Mouse (Mus musculus) 3T3-L1 (cell line): ENCODE measurements around the gene Abr.

Experiments used
- DNase-seq: peaks from one replicate; pipeline ENCODE4 v3.0.0-alpha.2; 2015; ENCODE audit warnings: low read depth, low spot score

The Abr gene

DNA sequence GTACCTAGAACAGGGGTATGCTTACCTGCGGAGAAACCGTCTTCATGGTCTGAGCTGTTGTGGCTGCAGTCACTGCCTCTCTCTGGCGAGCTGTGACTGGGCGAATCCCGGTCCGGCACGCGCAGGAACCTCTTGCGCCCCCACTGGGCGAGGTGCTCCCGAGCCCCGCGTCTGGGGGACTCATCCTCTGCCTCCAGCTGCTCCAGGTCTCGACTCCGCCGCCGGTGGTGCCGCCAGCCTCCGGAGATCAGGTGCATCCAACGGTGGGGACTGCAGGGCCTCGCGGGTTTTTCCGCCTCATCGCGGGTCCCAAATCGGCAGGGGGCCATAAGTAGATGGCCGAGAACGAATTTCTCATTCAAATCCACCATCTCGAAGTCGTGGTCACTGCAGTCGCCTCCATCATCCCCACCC lies at the start of gene Abr:
Gene Abr, minus strand, starts transcription at position 163 of the 414 bp plus-strand sequence.
- DNase-seq = no peak

DNA sequence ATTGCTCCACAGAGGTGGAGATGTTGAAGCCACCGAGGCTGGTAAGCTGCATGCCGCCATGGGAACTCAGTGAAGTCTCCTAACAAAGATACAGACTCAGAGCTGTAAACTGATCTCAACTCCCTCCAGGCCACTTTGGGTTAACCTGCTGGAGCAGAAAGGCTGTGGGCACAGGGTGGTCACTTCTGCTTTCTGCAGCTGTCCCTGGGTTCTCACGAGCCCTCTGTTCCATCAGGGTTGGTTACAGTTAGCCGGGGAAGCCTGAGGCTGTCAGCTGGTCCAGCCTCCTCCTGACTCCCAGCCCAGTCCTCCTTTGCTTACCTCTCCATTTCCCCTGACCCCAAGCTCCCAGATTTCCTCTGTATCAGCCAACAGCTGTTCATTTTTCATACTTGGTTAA lies 45.7 kb upstream of the Abr start:
- DNase-seq = no peak

DNA sequence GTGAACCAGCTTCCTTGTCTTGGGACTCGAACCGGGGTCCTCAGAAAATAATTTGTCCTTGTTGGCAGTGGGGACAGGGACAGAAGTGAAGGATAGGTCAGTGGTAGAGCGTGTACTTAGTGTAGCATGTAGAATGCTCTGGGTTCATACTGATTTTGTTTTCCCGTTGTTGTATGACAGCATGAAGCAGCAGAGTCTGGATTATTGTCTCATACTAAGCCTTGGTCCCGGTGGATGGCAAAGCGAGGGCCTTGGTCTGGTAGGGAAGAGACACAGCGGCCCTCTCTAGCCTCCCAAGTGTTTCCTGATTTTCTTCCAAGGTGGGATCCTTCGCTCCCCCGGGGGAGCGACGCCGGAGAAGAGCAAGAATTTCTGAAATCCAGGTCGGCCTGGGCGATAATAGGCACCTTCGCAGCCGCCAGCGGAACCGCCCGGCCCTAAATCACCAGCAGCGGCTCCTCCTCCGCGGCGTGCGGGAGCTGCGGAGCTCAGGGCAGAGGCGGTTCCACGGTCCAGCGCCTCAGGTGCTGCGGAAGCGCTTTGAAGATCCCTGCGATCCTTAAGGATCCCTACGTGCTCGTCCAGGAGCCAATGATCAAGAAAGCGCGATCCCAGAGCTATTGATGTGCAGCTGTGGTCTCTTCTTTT lies 44.0 kb upstream of the Abr start:
- DNase-seq = no peak

DNA sequence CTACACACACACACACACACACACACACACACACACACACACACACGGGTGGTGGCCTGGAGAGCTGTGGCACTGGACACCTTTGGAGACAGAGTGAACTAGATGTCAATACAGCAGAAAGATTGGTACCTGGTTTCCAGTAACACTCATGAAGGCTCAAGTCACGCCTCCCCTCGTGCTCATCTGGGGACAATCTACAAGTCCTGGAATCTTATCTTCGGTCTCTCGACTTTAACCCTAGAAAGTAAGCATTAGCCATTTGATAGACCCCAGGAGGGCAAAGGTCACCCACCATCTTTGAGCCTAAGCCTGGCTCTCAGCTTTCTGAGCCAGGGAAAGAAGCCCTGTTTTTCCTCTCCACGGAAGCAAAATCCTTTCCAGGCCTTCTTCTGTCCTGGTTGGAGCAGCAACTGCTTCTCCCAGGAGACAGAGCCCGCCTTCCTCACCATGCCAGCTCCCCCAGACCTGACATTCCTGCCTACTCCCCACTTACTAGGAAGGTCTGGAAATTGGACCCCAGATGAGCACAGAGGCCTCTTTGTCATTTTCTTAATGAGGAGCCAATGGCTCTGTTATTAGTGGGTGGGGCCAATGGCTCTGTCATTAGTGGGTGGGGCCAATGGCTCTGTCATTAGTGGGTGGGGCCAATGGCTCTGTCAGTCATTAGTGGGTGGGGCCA lies 39.8 kb upstream of the Abr start:
- no peak for DNase-seq

DNA sequence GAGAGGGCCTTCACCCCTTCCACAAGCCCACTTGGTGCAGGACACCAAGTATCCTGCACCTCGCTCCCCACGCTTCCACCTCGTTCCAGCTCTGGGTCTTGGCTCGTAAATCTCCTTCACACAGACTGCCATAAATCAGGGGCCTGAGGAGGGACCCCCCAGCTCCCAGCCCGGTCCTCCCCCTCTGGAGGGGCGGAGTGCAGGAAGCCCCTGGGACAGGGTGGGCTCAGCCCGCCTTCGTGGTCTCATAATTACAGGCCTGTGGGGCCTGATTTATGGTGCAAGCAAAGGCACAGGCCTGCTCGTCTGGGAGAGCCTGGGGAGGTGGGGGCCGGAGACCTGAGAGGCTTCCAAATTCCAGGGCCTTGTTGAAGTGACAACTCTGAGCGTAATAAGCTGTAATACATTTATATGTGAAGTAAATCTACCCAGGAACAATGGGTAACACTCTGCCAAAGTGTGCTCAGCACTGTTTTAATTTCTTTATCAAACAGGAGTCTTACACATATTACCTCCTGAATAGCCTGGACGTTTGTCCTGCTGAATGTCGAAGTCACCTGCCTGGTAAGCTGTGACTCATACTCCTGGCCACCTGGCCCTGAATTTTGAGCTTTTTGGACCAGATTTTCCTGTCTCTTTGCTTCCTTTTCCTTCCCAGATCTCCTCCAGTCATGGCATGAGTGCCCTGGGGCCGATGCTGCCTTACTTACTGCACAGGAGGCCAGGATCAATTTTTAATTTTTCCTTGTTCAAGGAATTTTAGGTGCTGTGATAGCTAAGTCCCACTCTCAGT lies 37.2 kb upstream of the Abr start:
- no peak for DNase-seq

DNA sequence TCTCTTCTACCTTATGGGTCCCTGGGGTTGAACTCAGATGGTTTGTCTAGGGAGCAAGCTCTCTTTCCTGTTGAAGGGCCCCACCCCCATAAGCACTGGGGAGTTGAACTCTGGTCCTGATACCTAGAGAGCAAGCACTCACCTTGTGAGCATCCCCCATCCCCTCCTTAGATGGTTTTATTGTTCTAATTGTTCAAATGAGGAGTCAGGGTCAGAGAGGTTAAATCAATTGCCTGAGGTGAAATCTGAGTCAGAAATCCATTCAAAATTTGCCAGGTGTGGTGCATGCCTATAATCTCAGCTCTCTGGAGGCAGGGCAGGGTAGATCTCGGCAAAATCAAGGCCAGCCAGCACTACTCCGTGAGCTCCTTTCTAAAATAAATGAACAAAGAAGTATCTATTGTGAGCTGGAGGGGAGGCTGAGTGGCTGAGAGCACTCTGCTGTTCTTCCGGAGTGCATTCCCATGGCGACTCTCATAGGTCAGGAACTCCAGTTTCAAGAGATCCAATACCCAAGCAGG lies 35.4 kb upstream of the Abr start:
- no peak for DNase-seq

DNA sequence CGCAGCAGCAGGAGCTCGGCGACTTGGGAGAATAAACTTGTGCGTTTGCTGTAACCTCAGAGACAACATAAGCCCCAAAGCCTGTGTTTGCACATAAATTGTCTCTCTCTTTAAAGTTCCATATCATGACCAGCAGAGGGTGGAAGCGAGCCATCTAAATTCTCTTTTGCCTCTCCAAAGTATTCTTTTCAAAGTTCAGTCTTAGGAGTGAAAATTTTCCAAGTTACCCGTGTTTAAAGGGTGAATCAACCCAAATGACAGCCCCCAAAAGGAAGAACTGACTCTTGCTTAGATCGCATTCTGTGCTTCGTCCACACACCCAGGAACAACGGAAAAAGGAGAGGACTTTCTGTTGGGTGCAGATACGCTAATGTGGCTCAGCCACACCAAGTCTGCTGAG lies 33.0 kb upstream of the Abr start:
- peak; percentile 84 for DNase-seq

DNA sequence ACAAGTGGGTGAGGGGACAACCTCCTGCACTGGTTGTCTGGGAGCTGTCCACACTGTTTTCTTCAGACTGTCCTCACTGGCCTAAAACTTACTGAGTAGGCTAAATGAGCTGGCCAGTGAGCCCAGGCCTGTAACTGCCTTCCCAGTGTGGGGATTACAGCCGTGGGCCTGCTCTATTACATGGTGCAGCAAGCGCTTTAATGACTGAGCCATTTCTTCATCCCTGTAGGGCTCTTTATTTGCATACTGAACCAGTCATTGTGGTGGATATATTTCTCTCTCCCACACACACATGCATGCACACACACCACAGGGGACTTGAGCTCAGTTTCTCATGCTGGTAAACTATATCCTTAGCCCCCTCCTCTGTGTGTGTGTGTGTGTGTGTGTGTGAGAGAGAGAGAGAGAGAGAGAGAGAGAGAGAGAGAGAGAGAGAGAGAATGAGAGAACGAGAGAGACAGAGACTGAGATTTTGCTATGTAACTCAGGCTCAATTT lies 30.8 kb upstream of the Abr start:
- no peak for DNase-seq

DNA sequence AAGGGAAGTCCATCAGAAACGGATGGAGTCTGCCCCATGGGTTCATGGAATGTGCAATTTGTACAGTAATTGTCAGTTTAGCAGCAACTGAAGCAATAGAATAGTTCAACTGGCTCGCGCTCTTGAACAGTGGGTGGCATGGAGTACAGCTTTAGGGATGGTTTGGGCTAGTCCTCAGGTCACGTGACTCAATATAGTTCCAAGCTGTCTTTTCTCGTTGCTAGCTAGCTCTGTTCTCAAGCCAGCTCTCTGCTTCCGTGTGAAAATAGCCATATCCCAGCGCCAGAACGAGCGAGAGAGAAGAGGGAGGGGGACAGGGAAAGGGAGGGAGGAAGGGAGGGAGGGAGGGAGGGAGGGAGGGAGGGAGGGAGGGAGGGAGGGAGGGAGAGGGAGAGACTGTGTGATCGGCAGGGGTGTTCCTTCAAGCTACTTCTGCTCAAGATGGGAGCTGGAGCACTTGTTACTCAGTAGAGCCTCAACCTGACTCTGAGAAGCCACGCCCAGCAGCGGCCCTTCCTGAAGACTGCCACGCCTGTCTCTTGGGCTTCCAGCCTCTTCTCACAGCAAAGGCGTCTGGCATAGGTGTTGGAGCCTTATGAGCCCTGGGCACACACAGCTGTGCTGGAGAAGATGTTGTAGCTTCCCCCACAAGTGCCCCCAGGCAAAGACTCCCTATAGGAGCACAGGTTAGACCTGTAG lies 28.9 kb upstream of the Abr start:
- no peak for DNase-seq

DNA sequence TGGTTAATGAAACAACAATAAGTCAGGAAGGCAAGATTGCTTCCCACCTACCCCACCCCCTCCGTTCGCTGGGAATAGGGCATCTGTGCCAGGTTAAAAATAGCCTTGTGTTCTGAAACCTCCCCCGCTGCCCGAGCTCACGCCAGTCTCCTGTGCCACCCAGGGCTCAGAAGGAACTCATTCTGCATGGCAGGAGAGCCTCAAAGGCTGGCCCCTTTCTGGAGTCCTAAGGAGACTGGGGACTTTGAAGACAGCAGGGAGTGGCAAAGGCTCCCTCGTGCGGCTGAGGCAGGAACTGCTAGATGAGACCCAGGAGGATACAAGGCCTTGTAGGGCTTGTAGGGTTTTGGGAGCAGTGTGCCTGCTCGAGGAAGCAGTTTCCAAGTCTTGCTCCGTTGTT lies 25.4 kb upstream of the Abr start:
- DNase-seq = peak; percentile 92

DNA sequence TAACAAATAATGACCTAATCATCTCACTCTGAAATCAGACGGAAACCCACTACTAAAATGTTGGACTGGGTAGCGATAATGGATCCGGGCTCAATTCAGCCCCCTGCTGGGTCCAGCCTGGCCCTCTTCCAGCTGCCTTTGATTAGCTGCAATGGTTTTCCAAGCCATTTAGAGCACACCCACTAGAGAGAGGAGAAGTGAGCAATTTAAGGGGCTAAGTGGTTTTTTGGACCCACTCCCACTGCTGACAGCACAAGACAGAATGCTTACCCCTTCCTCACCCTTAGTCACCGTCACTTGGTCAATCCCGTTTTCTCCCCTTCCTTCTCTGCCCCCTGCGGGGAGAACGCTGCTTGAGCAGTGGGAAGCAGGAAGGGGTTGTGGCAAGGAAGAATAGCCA lies 24.9 kb upstream of the Abr start:
- DNase-seq = no peak

DNA sequence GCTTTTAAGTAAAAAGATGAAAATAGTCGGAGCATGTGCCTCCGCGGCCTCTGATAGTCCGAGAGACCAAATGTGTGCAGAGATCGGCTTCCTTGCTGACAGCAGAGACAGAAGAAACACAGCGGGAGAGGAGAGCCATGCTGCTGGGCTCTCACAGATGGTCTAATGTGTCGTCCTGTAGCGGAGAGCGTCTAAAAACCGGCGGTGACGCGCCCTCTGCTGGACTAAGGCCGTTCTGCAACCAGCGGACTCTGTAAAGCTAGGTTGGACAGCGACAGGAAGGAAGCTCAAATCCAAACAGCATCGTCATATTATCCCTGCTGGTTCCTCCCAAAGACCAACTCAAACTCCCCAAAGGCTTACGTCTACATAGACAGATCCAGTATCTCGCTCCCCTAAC lies 23.8 kb upstream of the Abr start:
- peak; percentile 92 for DNase-seq

DNA sequence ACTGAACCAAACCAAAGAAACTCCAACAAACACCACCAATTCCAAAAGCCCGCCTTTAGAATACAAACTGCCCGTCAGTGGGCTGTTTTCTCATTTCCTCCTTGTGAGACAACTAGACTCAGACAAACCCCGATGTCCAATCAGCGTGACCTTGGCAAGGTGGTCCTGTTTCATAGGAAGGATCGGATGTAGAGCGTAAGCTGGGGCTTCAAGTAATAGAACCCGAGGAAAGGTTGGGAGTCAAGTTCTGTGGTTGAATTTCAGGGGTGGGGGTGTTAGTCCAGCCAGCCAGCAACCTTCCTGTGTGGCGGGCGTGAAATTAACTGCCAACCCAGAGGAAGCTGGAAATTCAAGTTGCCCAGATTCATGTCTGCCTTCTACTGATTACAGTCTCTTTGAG lies 22.9 kb upstream of the Abr start:
- DNase-seq = no peak

DNA sequence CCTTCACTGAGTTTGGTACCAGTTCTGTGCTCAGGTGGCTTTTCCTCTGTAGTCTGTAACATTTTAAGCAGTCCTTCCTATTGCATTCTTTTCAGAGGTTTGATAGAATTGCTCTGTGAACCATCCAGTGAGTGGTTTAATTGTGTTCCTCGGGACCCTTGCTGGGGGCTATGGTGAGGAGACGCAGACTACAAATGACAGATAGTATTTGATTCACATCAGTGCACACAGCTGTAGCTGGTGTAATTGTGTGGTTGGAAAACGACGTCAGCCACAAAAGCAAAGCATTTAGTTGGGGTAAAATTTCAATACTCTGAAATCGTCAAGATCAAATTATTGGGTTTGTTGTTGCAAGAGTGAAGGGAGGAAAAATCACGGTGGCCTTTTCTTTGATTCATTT lies 22.1 kb upstream of the Abr start:
- no peak for DNase-seq

DNA sequence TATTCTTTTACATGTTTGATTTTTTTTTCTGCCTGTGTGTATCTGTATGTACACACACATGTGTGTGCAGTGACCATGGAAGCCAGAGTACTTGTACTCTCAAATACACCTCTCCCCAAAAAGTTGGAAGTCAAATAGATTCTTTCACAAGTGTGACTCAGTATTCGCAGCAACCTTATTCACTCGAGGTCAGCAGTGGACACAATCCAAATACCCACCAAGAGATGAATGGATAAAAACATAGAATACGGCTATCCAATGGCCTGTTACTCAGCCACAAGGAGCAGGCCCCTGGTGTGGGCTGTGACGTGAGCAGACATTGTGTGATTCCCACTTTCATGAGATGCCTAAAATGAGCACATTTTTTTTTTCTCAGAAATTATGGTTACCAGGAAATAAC lies 18.1 kb upstream of the Abr start:
- no peak for DNase-seq

DNA sequence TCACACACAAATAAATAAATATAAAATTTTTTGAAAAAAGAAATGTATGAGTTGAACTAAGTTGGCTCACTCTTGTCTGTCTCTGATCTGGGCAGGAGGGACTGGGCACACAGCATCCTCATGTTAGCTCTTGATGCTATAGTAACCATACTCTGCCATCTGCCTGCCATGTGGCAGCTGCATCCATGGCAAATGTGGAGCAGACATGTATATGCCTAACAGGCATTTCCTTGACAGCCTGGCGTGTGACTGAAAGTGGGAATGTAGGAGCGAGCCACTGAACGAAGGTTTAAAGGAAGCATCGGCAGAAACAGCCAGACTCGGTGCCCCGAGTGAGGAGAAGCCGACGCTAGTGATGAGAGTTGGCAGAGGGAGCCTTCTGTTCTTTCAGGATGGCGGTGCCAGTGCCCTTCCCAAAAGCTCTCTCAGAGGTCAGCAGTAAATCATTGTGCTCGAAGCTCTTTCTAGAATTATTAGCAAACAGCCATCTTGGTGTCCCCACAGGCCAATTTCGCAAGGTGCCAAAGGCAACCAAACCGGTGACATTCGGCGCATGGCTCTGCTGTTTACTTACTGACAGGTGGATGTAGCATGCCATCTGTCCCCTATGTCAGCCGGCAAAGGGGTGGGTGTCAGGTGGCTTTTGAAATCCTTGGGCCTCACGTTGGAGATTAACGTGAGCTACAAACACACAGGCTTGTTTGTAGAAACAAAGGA lies 17.3 kb upstream of the Abr start:
- no peak for DNase-seq

DNA sequence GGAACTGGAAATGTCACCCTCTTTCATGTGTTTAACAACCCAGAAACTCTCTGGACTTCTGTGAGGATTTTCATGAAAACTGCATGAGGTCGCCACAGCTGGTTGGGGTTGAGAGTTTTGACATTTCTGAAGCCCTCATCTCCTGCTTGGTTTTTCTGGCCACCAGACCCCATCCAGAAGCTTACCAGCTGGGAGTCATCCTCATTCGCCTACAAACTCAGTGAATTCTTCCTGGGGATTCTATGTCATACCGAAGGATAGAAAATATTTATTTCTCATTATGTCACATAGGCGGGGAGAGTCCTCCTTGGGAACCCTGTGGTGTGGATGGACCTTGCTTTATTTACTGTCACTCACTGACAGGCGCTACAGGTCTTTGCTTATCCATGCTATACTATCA lies 8.4 kb upstream of the Abr start:
- no peak for DNase-seq

DNA sequence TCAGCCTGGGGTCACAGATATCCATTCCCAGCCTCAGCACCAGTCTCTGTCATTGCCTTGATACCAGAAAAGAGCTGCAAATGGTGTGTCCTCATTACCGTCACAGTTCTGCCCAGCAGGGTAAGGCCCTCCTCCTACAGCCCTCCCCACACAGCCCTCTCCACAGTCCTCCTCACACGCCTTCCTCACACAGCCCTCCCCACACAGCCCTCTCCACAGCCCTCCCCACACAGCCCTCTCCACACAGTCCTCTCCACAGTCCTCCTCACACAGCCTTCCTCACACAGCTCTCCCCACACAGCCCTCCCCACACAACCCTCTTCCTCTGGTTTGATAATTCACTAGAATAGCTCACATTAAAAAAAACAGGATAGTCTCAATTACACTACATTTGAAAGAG lies 7.9 kb upstream of the Abr start:
- DNase-seq = no peak

DNA sequence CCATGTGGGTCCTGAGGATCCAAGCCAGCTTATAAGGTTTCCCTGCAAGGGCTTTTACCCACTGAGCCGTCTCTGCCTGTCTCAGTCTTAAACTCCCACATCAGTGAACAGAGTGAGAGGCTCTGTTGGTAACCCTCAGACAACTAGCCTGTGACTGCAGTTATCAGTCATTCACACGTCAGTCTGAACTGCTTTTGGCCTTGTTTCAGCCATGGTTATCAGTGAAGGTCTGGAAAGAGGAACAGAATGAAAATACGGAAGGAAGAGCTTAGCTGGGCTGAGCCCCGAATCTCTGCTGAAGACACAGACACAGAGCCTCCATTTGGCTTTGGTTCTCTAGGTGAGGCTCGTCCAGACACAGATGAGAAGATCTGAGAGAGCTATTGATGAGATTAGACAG lies 6.5 kb upstream of the Abr start:
- no peak for DNase-seq

DNA sequence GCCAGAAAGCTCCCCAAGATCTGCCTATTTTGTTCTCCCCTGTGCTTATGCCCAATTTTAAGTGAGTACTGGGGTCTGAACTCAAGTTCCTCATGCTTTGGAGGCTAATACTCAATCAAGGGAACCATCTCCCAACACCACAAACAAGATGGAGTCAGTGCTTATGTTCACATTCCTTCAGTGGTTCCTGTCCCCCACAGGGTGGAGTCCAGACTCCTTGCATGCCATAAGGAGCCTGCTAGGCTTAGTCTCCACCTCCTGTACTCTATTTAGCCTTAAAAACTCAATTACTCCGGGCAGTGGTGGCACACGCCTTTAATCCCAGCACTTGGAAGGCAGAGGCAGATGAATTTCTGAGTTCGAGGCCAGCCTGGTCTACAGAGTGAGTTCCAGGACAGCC lies 2.8 kb upstream of the Abr start:
- DNase-seq = no peak

DNA sequence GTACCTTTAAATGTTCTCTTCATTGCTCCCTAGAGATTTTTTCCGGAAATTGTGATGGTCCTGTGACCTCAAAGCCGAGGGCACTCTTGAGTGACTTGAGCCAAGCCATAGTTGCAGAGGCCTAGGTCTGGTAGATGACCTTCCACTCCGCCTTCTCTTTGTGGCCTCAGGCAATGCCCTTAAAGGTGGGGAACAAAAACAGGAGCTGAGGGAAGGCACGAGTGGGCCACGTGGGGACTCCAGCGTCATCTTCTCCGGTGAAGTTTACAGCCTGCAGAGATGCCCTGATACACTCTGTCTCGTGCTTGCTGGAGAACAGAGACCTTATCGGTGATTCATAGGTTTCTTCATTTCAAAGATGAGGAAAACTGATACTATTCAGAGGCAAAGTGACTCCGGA lies 2.0 kb upstream of the Abr start:
- no peak for DNase-seq
